Mouse (Mus musculus) hindbrain, postnatal 0 days (tissue): Measurements from ENCODE around the gene Zfp704. TPM values are rescaled to one million over a fixed set of nuclear protein-coding genes. Genes with fewer than 3 reads are reported as not detected.
A peak's percentile ranks its signal among the peaks of the same experiment; 100 is the strongest.

ENCODE experiments used
- ATAC-seq: fragments of 200-750 bp; cut with Nextera tagmentation; 2 replicates; pipeline ENCODE4 v1.8.0; 2017; ENCODE audit warnings: mild to moderate bottlenecking, moderate TSS enrichment, moderate library complexity
- DNase-seq: peaks from one replicate; pipeline ENCODE4 v3.0.0-alpha.2; 2015; ENCODE audit warnings: low spot score
- H3K27ac ChIP-seq: fragments of 300-500 bp; sonication (generic); 2 replicates; pipeline ENCODE4 v1.5.1; 2014; ENCODE audit warnings: mild to moderate bottlenecking
- H3K27me3 ChIP-seq: fragments of 300-500 bp; sonication (generic); 2 replicates; pipeline ENCODE4 v1.6.1; 2014; ENCODE audit warnings: low read length, mixed read lengths; ENCODE audit not compliant: insufficient read depth
- H3K36me3 ChIP-seq: fragments of 300-500 bp; sonication (generic); 2 replicates; pipeline ENCODE4 v1.6.1; 2014; ENCODE audit warnings: low read length, mixed read lengths; ENCODE audit not compliant: insufficient read depth
- H3K4me1 ChIP-seq: fragments of 300-500 bp; sonication (generic); 2 replicates; pipeline ENCODE4 v1.6.1; 2014; ENCODE audit warnings: antibody characterized with exemption, low read length, mixed read lengths; ENCODE audit not compliant: insufficient read depth
- H3K4me2 ChIP-seq: fragments of 300-500 bp; sonication (generic); 2 replicates; pipeline ENCODE4 v1.6.1; 2014; ENCODE audit warnings: low read depth, mild to moderate bottlenecking, low read length, moderate library complexity, mixed read lengths
- H3K4me3 ChIP-seq: fragments of 300-500 bp; sonication (generic); 2 replicates; pipeline ENCODE4 v1.5.1; 2014; ENCODE audit warnings: low read length
- H3K9ac ChIP-seq: fragments of 300-500 bp; sonication (generic); replicated peaks from 2 replicates; pipeline ENCODE4 v1.6.1; 2014; ENCODE audit warnings: mild to moderate bottlenecking, low read length, moderate library complexity, mixed read lengths
- H3K9me3 ChIP-seq: fragments of 300-500 bp; sonication (generic); 2 replicates; pipeline ENCODE4 v1.6.1; 2016; ENCODE audit warnings: low read length, mixed read lengths
- CTCF ChIP-seq: IDR thresholded peaks from 2 replicates; pipeline ENCODE4 v1.5.1; 2016; ENCODE audit warnings: antibody characterized with exemption, control low read depth, low read depth
- WGBS: fragments of 180-500 bp; shearing (Covaris S2); extraction: QIAGEN DNeasy Blood & Tissue Kit; methylation state at CpG from one replicate; pipeline ENCODE4 v1.1.7; 2014; 5-methylcytosine and 5-hydroxymethylcytosine counted together
- polyA plus RNA-seq: library from polyadenylated mRNA; unstranded; fragments of >200 nt; fragmentation: Nextera tagmentation; extraction: Ambion mirVana; gene quantifications from 2 replicates; pipeline ENCODE4 v1.2.1, GENCODE M21; 2015
- total RNA-seq: library from RNA; depleted of rRNA; stranded (reverse); fragments of >200 nt; gene quantifications from 2 replicates; pipeline ENCODE4 v1.2.3, GENCODE M21; 2014

Zfp704 gene
- total and polyA plus RNA-seq, 2 experiments from 2014 or later = 11.2 to 57.5 TPM

- TF ChIP-seq CTCF = no peak
- Histone ChIP-seq H3K4me3 (peak overlapping the region; percentile 89), H3K27me3 (no peaks in the 10 kb centered on the region), H3K36me3 (no peaks in the 10 kb centered on the region), H3K27ac (peak overlapping the region; percentile 95), H3K4me1 (peaks cover 10% of the 10 kb centered on the region; the same call in 1 of the 2 replicates), H3K4me2 (peak overlapping the region; percentile 65), H3K9me3 (no peaks in the 10 kb centered on the region), H3K9ac (peak overlapping the region; percentile 94)
- DNase-seq = peak; percentile 63
- peak; percentile 22 for ATAC-seq
- 1% methylated on average over 71 of the region's 94 CpGs for WGBS
These were observed 842 bp downstream of the Zfp704 start for GRCm38 (mm10) chr3:9608906-9609580.

GRCm38 (mm10) chr3:9608441-9608905 lies 1.4 kb downstream of the Zfp704 start:
- peak; percentile 18; the same call in 1 of the 2 replicates for ATAC-seq

GRCm38 (mm10) chr3:9607686-9608085 lies 2.2 kb downstream of the Zfp704 start:
- WGBS = 30% methylated on average over 5 of the region's 5 CpGs
- no peak for TF ChIP-seq CTCF

More at GRCm38 (mm10) chr3:9608441-9608905, 1.4 kb downstream of the Zfp704 start:
- TF ChIP-seq CTCF = no peak
- peaks cover 10% of the 10 kb centered on the region; the same call in 1 of the 2 replicates for H3K4me1 ChIP-seq
- H3K27ac ChIP-seq = peak overlapping the region; percentile 95; the same call in 1 of the 2 replicates
- H3K9me3 ChIP-seq = no peaks in the 10 kb centered on the region
- no peaks in the 10 kb centered on the region for H3K27me3 ChIP-seq
- H3K4me2 ChIP-seq = peak overlapping the region; percentile 65
- peak overlapping the region; percentile 94 for H3K9ac ChIP-seq
- WGBS = 1% methylated on average over 16 of the region's 16 CpGs
- peak; percentile 57 for DNase-seq
- no peaks in the 10 kb centered on the region for H3K36me3 ChIP-seq
- peak overlapping the region; percentile 89 for H3K4me3 ChIP-seq

GRCm38 (mm10) chr3:9605784-9606706 lies 3.8 kb downstream of the Zfp704 start:
- Histone ChIP-seq H3K27me3 (no peaks in the 10 kb centered on the region), H3K36me3 (no peaks in the 10 kb centered on the region), H3K4me1 (peaks cover 10% of the 10 kb centered on the region; the same call in 1 of the 2 replicates), H3K4me3 (no peak overlapping the region), H3K9ac (no peak overlapping the region), H3K4me2 (peak overlapping the region; percentile 16), H3K27ac (no peak overlapping the region), H3K9me3 (no peaks in the 10 kb centered on the region)
- ATAC-seq (no peak), DNase-seq (no peak)
- WGBS = 39% methylated on average over 11 of the region's 11 CpGs
- TF ChIP-seq CTCF = no peak

More at GRCm38 (mm10) chr3:9607686-9608085, 2.2 kb downstream of the Zfp704 start:
- ATAC-seq (no peak), DNase-seq (peak; percentile 37)
- H3K27me3 ChIP-seq = no peaks in the 10 kb centered on the region
- peak overlapping the region; percentile 89 for H3K4me3 ChIP-seq
- H3K9ac ChIP-seq = no peak overlapping the region
- H3K4me2 ChIP-seq = peak overlapping the region; percentile 65
- no peaks in the 10 kb centered on the region for H3K36me3 ChIP-seq
- peaks cover 10% of the 10 kb centered on the region; the same call in 1 of the 2 replicates for H3K4me1 ChIP-seq
- no peak overlapping the region for H3K27ac ChIP-seq
- H3K9me3 ChIP-seq = no peaks in the 10 kb centered on the region

- no peak for TF ChIP-seq CTCF
- no peak for ATAC-seq
These were observed 4.9 kb downstream of the Zfp704 start for GRCm38 (mm10) chr3:9604941-9605340.

GRCm38 (mm10) chr3:9603866-9604265 lies 6.0 kb downstream of the Zfp704 start:
- no peak for TF ChIP-seq CTCF
- Histone ChIP-seq H3K27me3 (no peaks in the 10 kb centered on the region), H3K9ac (no peak overlapping the region), H3K9me3 (no peaks in the 10 kb centered on the region), H3K4me1 (peaks cover 10% of the 10 kb centered on the region; the same call in 1 of the 2 replicates), H3K4me3 (no peak overlapping the region), H3K27ac (no peak overlapping the region), H3K4me2 (no peak overlapping the region), H3K36me3 (no peaks in the 10 kb centered on the region)
- WGBS = 83% methylated on average over 4 of the region's 4 CpGs
- DNase-seq = no peak
- no peak for ATAC-seq

More at GRCm38 (mm10) chr3:9604941-9605340, 4.9 kb downstream of the Zfp704 start:
- 89% methylated on average over 7 of the region's 7 CpGs for WGBS
- Histone ChIP-seq H3K36me3 (no peaks in the 10 kb centered on the region), H3K27ac (no peak overlapping the region), H3K4me2 (no peak overlapping the region), H3K4me3 (no peak overlapping the region), H3K9me3 (no peaks in the 10 kb centered on the region), H3K9ac (no peak overlapping the region), H3K27me3 (no peaks in the 10 kb centered on the region), H3K4me1 (peaks cover 10% of the 10 kb centered on the region; the same call in 1 of the 2 replicates)
- no peak for DNase-seq
